Mouse (Mus musculus) adrenal gland, adult 10 weeks (tissue): ENCODE results near the gene Galnt2. TPM values are rescaled to one million over a fixed set of nuclear protein-coding genes. Genes with fewer than 3 reads are reported as not detected.

Source experiments
- polyA plus RNA-seq: library from polyadenylated mRNA; stranded (reverse); fragments of 350-450 nt; fragmentation: Illumina TruSeq; extraction: RNeasy Lipid Tissue Mini Kit (QIAGEN cat#74804); gene quantifications from one replicate; pipeline ENCODE4 v1.2.3, GENCODE M21; 2014; ENCODE audit warnings: low read depth, low replicate concordance

Gene Galnt2
- polyA plus RNA-seq: 12.6 TPM

DNA sequence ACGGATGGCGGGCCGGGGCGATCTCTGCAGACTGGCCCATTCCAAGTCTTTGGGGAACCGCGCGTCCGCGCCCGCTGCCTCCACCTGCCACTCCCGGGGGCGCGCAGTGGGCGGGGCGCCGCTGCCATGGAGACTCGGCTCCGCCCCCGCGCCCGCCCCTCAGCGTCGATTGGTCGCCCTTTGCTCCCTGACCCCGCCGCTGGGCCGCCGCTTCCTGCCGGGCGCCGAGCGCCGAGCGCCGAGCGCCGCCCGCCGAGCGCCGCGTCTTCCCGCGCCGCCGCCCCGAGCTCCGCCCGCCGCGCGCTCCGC lies at the start of gene Galnt2:
Gene Galnt2, plus strand, starts transcription at position 216 of the 309 bp plus-strand sequence.

Other genes starting within 250 kb of the Galnt2 start
- gene Abcb10, start 248.3 kb upstream of the Galnt2 start, polyA plus RNA-seq: 10.0 TPM
- gene Taf5l, start 210.0 kb upstream of the Galnt2 start, polyA plus RNA-seq: 6.6 TPM
- gene Urb2, start 209.9 kb upstream of the Galnt2 start, polyA plus RNA-seq: 7.8 TPM
- gene Pgbd5, start 208.3 kb downstream of the Galnt2 start, polyA plus RNA-seq: 2.6 TPM